Mouse (Mus musculus): ENCODE data around the gene Cbfb. TPM values are rescaled to one million over a fixed set of nuclear protein-coding genes. Genes with fewer than 3 reads are reported as not detected.

The Cbfb gene
- polyA plus RNA-seq, 1 experiment from 2014 or later, result 33.5 TPM

DNA sequence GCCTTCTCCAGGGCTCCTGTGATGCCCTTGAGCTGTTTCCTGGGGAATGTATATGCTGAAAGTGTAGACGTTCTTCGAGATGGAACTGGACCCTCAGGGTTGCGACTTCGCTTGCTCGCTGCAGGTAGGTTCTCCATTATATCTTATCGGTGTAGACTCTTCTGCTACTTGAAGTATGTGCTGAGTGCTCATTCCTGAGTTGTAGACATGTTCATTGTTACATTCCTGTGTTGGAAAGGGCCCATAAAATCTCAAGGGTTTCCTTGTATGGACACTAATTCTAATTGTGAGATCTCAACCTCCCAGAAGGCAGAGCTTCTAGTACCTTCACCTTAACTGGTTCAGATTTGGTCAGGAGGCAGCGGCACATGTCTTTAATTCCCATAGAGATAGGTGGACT, 70.5 kb downstream of the Cbfb start:
- no peak overlapping the region for H3K4me3 ChIP-seq (ENCODE audit: low read depth, low read length)
- H3K9ac ChIP-seq (ENCODE audit: low read length), result no peak overlapping the region
- no peaks in the 10 kb centered on the region for H3K9me3 ChIP-seq (ENCODE audit: control insufficient read depth, low read length)
- TF ChIP-seq EP300 (optimal IDR thresholded peaks at IDR 0.05) (no peak), CTCF (IDR thresholded peaks at IDR 0.05; ENCODE audit: low read depth) (no peak)
- no peaks in the 10 kb centered on the region for H3K27me3 ChIP-seq (ENCODE audit: control insufficient read depth, insufficient read depth, low read length)
- no peak overlapping the region for H3K4me2 ChIP-seq (replicated peaks; ENCODE audit: low read depth)
- H3K4me1 ChIP-seq (replicated peaks; ENCODE audit: control insufficient read depth, insufficient read depth), result no peaks in the 10 kb centered on the region
- 95% methylated on average over 7 of the region's 7 CpGs for WGBS
- DNase-seq (ENCODE audit: low spot score), result no peak
- peaks cover 5% of the 10 kb centered on the region for H3K36me3 ChIP-seq (ENCODE audit: control insufficient read depth, insufficient read depth, low read length)
- ATAC-seq (ENCODE audit: low FRiP score, low TSS enrichment), result no peak
- H3K27ac ChIP-seq (replicated peaks), result no peak overlapping the region

DNA sequence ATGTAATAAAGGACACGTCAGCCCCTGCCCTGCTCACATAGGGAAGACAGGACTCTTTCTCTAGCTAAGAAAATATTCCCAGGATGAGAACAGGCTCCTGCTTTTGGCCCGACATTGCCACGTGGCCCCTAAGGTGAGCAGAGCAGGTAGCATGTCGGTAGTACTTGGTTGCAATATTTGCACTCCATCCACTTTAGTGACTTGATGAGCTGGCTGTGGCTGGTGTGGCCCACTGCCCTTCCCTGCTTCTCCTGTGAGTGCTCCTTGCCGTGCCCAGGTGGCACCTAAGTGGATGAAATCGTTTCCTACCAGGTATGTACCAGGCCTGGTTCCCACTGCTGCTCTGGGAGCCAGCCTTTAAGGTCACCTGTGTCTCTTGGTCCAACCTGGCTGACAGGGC, 81.5 kb downstream of the Cbfb start:
- no peaks in the 10 kb centered on the region for H3K27me3 ChIP-seq (ENCODE audit: control insufficient read depth, insufficient read depth, low read length)
- no peak overlapping the region for H3K4me3 ChIP-seq (ENCODE audit: low read depth, low read length)
- TF ChIP-seq EP300 (optimal IDR thresholded peaks at IDR 0.05) (no peak), CTCF (IDR thresholded peaks at IDR 0.05; ENCODE audit: low read depth) (no peak)
- H3K4me1 ChIP-seq (replicated peaks; ENCODE audit: control insufficient read depth, insufficient read depth), result peaks cover 5% of the 10 kb centered on the region; the same call in 1 of the 2 replicates
- H3K36me3 ChIP-seq (ENCODE audit: control insufficient read depth, insufficient read depth, low read length), result peaks cover 29% of the 10 kb centered on the region
- no peak overlapping the region for H3K9ac ChIP-seq (ENCODE audit: low read length)
- DNase-seq (ENCODE audit: low spot score), result no peak
- 88% methylated on average over 6 of the region's 6 CpGs for WGBS
- H3K4me2 ChIP-seq (replicated peaks; ENCODE audit: low read depth), result no peak overlapping the region
- no peaks in the 10 kb centered on the region for H3K9me3 ChIP-seq (ENCODE audit: control insufficient read depth, low read length)
- no peak for ATAC-seq (ENCODE audit: low FRiP score, low TSS enrichment)
- no peak overlapping the region for H3K27ac ChIP-seq (replicated peaks)

DNA sequence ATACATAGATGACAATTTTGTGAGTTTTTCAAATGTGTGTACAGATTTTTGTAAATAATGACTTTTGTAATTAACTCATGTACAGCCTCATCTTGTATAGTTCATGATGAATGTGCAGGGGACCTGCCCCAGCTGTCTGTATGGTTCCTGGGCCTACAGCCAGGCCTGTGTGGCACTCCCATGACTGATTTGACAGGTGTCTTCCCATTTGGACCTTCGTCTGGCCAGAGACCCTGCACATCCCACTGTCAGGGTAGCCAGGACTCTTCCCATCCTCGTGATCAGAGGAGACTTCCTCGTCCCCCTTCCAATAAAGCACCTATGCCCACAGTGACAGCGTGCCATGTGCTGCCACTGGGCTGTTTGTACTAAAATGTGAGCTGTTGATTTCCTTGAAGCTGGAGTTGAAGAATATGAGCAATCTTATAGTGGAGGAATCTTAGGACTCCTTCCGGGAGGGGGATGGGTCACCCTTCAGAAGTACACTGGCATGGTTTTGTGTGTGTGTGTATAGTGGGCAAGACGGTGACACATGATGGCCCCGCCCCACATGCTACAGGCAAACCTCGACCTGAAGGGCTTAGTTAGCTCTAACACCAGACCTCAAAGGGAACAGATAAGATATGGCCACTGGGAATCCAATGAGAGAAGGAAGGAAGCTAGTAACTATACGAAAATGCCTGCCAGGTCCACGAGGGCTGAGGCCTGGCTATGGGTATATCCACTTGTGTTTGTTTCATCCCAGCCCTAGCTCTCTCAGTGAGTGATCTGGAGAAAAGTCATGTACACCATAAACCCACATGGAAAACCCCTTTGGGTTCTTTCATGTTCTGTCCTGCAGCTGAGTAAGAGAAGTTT, 82.4 kb downstream of the Cbfb start:
- Histone ChIP-seq H3K27ac (replicated peaks) (no peak overlapping the region), H3K9ac (ENCODE audit: low read length) (no peak overlapping the region), H3K4me1 (replicated peaks; ENCODE audit: control insufficient read depth, insufficient read depth) (peaks cover 5% of the 10 kb centered on the region; the same call in 1 of the 2 replicates), H3K4me2 (replicated peaks; ENCODE audit: low read depth) (no peak overlapping the region), H3K9me3 (ENCODE audit: control insufficient read depth, low read length) (no peaks in the 10 kb centered on the region), H3K4me3 (ENCODE audit: low read depth, low read length) (no peak overlapping the region), H3K36me3 (ENCODE audit: control insufficient read depth, insufficient read depth, low read length) (peaks cover 22% of the 10 kb centered on the region), H3K27me3 (ENCODE audit: control insufficient read depth, insufficient read depth, low read length) (no peaks in the 10 kb centered on the region)
- ATAC-seq (ENCODE audit: low FRiP score, low TSS enrichment) (peak; percentile 75), DNase-seq (ENCODE audit: low spot score) (peak; percentile 72)
- TF ChIP-seq CTCF (IDR thresholded peaks at IDR 0.05; ENCODE audit: low read depth), result no peak
- no peak for TF ChIP-seq EP300 (optimal IDR thresholded peaks at IDR 0.05)
- 67% methylated on average over 10 of the region's 10 CpGs for WGBS

DNA sequence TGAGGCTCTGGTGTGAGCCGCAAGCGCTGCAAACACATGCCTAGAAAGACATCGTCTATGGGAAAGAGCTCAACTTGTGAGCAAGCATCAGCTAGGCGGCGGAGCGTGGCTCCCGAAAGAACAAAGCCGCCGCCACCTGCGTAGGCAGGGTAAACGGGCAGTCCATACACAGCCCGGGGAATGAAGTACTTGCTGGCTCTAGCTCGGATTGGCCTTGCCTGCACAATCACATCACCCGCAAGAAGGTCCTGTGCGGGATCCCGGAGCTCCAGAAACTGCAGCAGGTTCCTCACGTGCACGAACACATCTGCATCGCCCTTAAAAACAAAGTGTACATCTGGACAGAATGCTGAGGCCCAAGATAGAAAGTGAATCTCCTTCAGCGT, 83.3 kb downstream of the Cbfb start:
- no peak for TF ChIP-seq EP300 (optimal IDR thresholded peaks at IDR 0.05)
- TF ChIP-seq CTCF (IDR thresholded peaks at IDR 0.05; ENCODE audit: low read depth), result no peak
- peak overlapping the region; percentile 69; the same call in 1 of the 2 replicates for H3K4me3 ChIP-seq (ENCODE audit: low read depth, low read length)
- ATAC-seq (ENCODE audit: low FRiP score, low TSS enrichment) (no peak; the same call in 1 of the 2 replicates), DNase-seq (ENCODE audit: low spot score) (peak; percentile 36)
- H3K27ac ChIP-seq (replicated peaks), result no peak overlapping the region; the same call in 1 of the 2 replicates
- H3K4me2 ChIP-seq (replicated peaks; ENCODE audit: low read depth), result peak overlapping the region; percentile 93
- H3K9ac ChIP-seq (ENCODE audit: low read length), result peak overlapping the region; percentile 74
- H3K9me3 ChIP-seq (ENCODE audit: control insufficient read depth, low read length), result no peaks in the 10 kb centered on the region
- no peaks in the 10 kb centered on the region; the same call in 1 of the 2 replicates for H3K27me3 ChIP-seq (ENCODE audit: control insufficient read depth, insufficient read depth, low read length)
- 38% methylated on average over 20 of the region's 20 CpGs for WGBS
- peaks cover 15% of the 10 kb centered on the region for H3K36me3 ChIP-seq (ENCODE audit: control insufficient read depth, insufficient read depth, low read length)
- peaks cover 5% of the 10 kb centered on the region; the same call in 1 of the 2 replicates for H3K4me1 ChIP-seq (replicated peaks; ENCODE audit: control insufficient read depth, insufficient read depth)

DNA sequence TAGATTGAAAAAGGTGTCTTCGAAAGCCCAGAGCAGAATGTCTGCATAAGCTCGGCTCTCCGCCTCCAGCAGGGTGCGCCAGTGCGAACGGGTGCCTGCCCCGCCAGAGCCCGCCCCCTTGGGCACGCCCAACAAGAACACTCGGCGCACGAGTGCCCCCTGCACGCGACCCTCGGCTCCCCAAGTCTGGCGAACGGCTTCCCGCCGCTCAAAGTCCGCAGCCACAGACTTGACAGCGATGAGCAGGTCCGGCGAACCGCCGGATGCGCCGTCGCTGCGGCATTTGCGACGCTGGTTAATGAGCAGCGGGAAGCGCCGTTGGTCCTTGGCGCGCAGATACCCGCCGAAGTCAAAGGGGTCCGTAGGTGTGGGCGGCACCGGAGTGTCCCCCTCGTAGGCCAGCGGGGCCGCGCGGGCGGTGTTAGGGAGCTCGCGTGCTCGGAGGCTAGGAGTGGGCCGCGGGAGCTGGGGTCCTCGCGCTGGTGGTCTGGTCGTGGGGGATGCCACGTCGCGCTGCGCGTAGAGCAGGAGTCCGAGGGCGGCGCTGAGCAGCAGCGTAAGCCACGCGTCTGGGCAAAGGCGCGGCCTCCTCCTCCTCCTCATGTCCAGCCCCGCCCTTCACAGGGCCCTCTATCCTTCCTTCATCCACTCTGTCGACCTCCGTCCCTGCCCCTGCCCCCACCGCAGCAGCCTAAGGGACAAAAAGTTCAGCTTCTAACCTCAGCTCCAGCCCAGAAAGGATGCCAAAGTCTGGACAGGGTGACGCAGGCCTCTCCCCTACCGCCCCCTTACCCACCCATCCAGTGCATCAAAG, 83.9 kb downstream of the Cbfb start:
- peak overlapping the region; percentile 74 for H3K9ac ChIP-seq (ENCODE audit: low read length)
- DNase-seq (ENCODE audit: low spot score) (peak; percentile 92), ATAC-seq (ENCODE audit: low FRiP score, low TSS enrichment) (peak; percentile 75)
- H3K4me2 ChIP-seq (replicated peaks; ENCODE audit: low read depth), result peak overlapping the region; percentile 93
- WGBS, result under 1% methylated on average over 63 of the region's 74 CpGs
- peaks cover 15% of the 10 kb centered on the region for H3K36me3 ChIP-seq (ENCODE audit: control insufficient read depth, insufficient read depth, low read length)
- H3K4me3 ChIP-seq (ENCODE audit: low read depth, low read length), result peak overlapping the region; percentile 69
- H3K27ac ChIP-seq (replicated peaks), result peak overlapping the region; percentile 88
- H3K9me3 ChIP-seq (ENCODE audit: control insufficient read depth, low read length), result no peaks in the 10 kb centered on the region
- no peaks in the 10 kb centered on the region; the same call in 1 of the 2 replicates for H3K27me3 ChIP-seq (ENCODE audit: control insufficient read depth, insufficient read depth, low read length)
- peak; percentile 94 for TF ChIP-seq CTCF (IDR thresholded peaks at IDR 0.05; ENCODE audit: low read depth)
- no peak for TF ChIP-seq EP300 (optimal IDR thresholded peaks at IDR 0.05)
- H3K4me1 ChIP-seq (replicated peaks; ENCODE audit: control insufficient read depth, insufficient read depth), result peaks cover 10% of the 10 kb centered on the region; the same call in 1 of the 2 replicates

All from stomach, postnatal 0 days (tissue).